Mouse (Mus musculus) ES-Bruce4 (cell line): ENCODE results near the gene Ptov1. TPM values are rescaled to one million over a fixed set of nuclear protein-coding genes. Genes with fewer than 3 reads are reported as not detected.

Experiments
- H3K27ac ChIP-seq: 2 replicates; pipeline ENCODE4 v1.5.1; 2012; ENCODE audit warnings: low read length, inconsistent platforms; ENCODE audit not compliant: insufficient read depth
- H3K27me3 ChIP-seq: 2 replicates; pipeline ENCODE4 v1.6.1; 2012; ENCODE audit warnings: mild to moderate bottlenecking, low read length, inconsistent platforms; ENCODE audit not compliant: control insufficient read depth, poor library complexity, insufficient read depth, severe bottlenecking
- H3K36me3 ChIP-seq: 2 replicates; pipeline ENCODE4 v1.6.1; 2012; ENCODE audit warnings: inconsistent platforms, mild to moderate bottlenecking, low read length, moderate library complexity; ENCODE audit not compliant: control insufficient read depth, poor library complexity, insufficient read depth, severe bottlenecking
- H3K4me1 ChIP-seq: one replicate; pipeline ENCODE4 v1.8.1; 2011; ENCODE audit warnings: low read length; ENCODE audit not compliant: control insufficient read depth, insufficient read depth
- H3K4me3 ChIP-seq: 2 replicates; pipeline ENCODE4 v1.5.1; 2011; ENCODE audit warnings: low read depth, mild to moderate bottlenecking, low read length
- H3K9ac ChIP-seq: 2 replicates; pipeline ENCODE4 v1.6.1; 2012; ENCODE audit warnings: low read depth, mild to moderate bottlenecking, inconsistent platforms; ENCODE audit not compliant: poor library complexity, severe bottlenecking
- H3K9me3 ChIP-seq: replicated peaks from 2 replicates; pipeline ENCODE4 v1.6.1; 2012; ENCODE audit warnings: mild to moderate bottlenecking, low read length, inconsistent platforms; ENCODE audit not compliant: control insufficient read depth, poor library complexity, insufficient read depth, severe bottlenecking
- CTCF ChIP-seq: IDR thresholded peaks from one replicate; pipeline ENCODE4 v1.8.1; 2011; ENCODE audit warnings: low read depth, low read length
- EP300 ChIP-seq: IDR thresholded peaks from 2 replicates; pipeline ENCODE4 v1.6.1; 2011; ENCODE audit warnings: low read depth, low read length; ENCODE audit not compliant: insufficient read depth
- POLR2A ChIP-seq: IDR thresholded peaks from one replicate; pipeline ENCODE4 v1.8.1; 2011; ENCODE audit warnings: low read length; ENCODE audit not compliant: insufficient read depth
- polyA plus RNA-seq: library from polyadenylated mRNA; stranded (reverse); fragments of >200 nt; gene quantifications from 2 replicates; pipeline ENCODE4 v1.2.4, GENCODE M21; 2011; ENCODE audit warnings: low read depth; ENCODE audit not compliant: missing spikeins, insufficient read depth, insufficient read length

Gene Ptov1
- polyA plus RNA-seq, 1 experiment = 153 TPM

DNA sequence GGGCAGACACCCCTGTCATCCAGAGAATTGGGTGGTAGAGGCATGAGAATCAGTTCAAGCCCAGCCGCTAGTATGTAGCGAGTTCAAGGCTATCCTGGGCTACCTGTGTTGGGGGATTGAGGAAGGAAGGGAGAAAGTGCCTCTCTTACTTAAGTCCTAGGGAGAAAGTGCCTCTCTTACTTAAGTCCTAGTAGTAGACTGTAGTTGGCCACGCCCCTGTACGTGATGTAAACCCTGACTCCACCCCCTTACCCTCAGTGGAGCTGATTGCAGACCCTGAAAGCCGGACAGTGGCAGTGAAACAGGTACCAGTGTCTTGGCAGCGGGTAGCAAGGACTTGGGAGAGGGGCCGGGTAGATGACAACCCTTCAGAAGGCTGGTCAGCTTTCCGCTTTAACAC lies 11.7 kb downstream of the Ptov1 start:
- Histone ChIP-seq H3K27ac (no peak overlapping the region), H3K27me3 (no peaks in the 10 kb centered on the region), H3K4me3 (peak overlapping the region; percentile 66), H3K4me1 (no peaks in the 10 kb centered on the region), H3K9ac (peak overlapping the region; percentile 85), H3K9me3 (no peaks in the 10 kb centered on the region), H3K36me3 (peaks cover 6% of the 10 kb centered on the region; the same call in 1 of the 2 replicates)
- TF ChIP-seq CTCF = no peak
- TF ChIP-seq POLR2A = no peak
- TF ChIP-seq EP300 = no peak

DNA sequence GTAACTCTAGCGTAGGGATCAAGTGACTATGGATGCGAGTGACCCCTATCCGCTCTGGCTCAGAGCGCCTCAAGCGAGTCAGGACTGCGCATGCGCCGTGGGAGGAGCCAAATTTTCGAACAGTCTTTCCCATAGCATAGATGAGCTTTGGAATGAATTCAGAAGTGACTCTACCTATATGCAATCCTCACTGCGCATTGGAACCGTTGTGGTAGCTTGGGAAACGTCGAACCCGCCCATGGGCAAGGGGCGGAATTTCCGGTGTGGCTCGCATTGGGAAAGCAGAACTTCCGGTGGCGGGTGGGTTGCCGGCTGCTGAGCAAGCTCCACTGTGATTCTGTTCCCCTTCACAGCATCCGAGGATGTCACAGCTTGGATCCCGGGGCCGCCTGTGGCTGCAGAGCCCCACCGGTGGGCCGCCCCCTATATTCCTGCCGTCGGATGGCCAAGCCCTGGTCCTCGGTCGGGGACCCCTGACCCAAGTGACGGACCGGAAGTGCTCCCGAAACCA lies 12.5 kb downstream of the Ptov1 start, which contains the start of gene Pnkp:
Gene Pnkp, plus strand, starts transcription at position 98 of the 511 bp plus-strand sequence.
- Histone ChIP-seq H3K9me3 (no peaks in the 10 kb centered on the region), H3K27me3 (no peaks in the 10 kb centered on the region), H3K4me3 (peak within 1 kb of the TSS; percentile 82), H3K36me3 (no peaks in the 10 kb centered on the region), H3K4me1 (no peaks in the 10 kb centered on the region), H3K27ac (peak within 1 kb of the TSS; percentile 74), H3K9ac (peak within 1 kb of the TSS; percentile 85)
- TF ChIP-seq POLR2A (peak; percentile 25), EP300 (0 out of 2 replicates have a peak, but pooled peaks have one; percentile 3), CTCF (no peak)

DNA sequence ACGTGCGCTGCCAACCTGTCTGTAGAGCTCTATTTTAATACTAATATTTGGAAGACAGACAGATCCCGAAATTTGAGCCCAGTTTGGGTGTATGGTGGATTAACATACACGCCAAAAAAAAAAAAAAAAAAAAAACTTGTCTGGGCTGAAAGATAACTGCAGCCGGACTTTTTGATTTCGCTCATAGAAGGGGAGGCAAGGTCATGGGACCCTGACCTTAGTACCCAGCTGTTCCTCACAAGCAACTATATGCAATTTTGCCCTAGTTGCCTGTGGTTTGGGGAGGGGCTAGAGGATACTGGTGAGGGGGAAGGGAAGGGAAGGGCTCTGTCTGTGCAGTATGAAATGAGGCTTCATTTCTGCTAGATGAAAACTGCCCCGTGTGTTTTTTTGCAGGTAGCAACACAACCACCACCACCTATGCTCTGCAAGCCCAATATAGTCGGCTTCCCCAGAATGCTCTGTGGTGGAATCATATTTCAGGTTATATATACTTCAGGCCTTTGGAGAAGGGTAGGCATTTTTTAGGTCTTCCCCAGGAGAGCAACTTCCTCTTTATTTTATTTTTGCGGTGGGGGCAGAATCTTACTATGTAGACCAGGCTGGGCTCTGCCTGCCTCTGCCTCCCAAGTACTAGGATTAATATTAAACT lies 13.2 kb downstream of the Ptov1 start:
- Histone ChIP-seq H3K9ac (peak overlapping the region; percentile 85), H3K9me3 (no peaks in the 10 kb centered on the region), H3K36me3 (no peaks in the 10 kb centered on the region)

DNA sequence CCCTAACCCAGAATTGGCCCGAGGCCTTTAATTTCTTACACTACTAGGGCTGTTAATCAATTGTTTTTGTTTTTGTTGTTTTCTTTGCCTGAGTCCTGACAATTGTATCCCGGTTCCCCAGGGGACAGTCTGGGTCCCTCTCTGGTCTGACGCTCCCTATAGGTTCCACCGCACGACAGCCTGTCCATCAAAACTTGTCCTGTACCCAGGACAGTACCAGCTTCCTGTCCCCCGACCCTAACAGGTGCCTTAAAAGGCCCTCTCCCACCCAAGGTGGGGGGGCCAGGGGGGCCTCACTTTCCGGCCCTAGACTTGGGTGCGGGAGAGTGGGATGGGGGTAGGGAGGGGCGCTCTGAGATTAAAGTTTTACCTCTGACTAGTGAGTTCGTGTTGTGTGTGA lies 14.6 kb downstream of the Ptov1 start:
- TF ChIP-seq POLR2A (no peak), CTCF (no peak), EP300 (no peak)
- no peaks in the 10 kb centered on the region for H3K4me1 ChIP-seq
- H3K27me3 ChIP-seq = no peaks in the 10 kb centered on the region

More for the DNA sequence above, 13.2 kb downstream of the Ptov1 start:
- no peak for TF ChIP-seq POLR2A
- Histone ChIP-seq H3K4me1 (no peaks in the 10 kb centered on the region), H3K27me3 (no peaks in the 10 kb centered on the region), H3K27ac (peak overlapping the region; percentile 74; the same call in 1 of the 2 replicates), H3K4me3 (peak overlapping the region; percentile 82)

DNA sequence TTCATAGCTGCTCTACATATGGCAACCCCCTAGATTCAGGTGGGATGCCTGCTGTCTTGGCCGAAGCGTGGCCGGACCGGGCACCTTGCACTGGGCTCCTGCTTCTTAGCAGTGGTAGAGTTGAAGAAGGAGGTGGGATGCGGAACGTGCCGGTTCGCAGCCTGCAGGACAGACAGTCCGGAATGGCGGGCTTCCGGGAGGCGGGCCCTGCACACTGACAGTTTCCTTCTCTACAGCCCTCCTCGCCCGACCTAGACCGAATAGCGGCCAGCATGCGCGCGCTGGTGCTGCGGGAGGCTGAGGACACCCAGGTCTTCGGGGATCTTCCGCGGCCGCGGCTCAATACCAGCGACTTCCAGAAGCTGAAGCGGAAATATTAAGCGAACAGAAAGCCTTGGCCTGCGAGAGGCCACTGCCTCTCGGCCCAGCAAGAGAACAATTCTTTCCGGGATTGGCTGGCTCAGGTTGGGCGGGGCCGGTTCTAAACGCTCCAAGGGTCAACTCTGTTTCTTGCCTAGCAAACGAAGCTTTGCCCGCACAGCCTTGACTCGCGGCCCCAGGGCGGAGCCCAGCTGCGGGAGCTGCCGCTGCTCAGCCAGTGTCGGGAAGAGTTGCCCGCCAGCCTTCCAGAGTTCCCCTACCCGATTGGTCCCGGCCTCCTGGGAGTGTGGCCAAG lies 15.1 kb downstream of the Ptov1 start:
- Histone ChIP-seq H3K4me3 (peak overlapping the region; percentile 77), H3K36me3 (no peaks in the 10 kb centered on the region), H3K9ac (peak overlapping the region; percentile 35), H3K27ac (peak overlapping the region; percentile 28), H3K27me3 (no peaks in the 10 kb centered on the region), H3K9me3 (no peaks in the 10 kb centered on the region), H3K4me1 (no peaks in the 10 kb centered on the region)
- TF ChIP-seq POLR2A (no peak), CTCF (no peak), EP300 (no peak)

More for the DNA sequence above, 14.6 kb downstream of the Ptov1 start:
- Histone ChIP-seq H3K4me3 (peak overlapping the region; percentile 77; the same call in 1 of the 2 replicates), H3K9ac (peak overlapping the region; percentile 35), H3K9me3 (no peaks in the 10 kb centered on the region), H3K36me3 (no peaks in the 10 kb centered on the region), H3K27ac (peak overlapping the region; percentile 28)
